ENCODE assay signal across 15 mouse cellular contexts in the genomic region with DNA sequence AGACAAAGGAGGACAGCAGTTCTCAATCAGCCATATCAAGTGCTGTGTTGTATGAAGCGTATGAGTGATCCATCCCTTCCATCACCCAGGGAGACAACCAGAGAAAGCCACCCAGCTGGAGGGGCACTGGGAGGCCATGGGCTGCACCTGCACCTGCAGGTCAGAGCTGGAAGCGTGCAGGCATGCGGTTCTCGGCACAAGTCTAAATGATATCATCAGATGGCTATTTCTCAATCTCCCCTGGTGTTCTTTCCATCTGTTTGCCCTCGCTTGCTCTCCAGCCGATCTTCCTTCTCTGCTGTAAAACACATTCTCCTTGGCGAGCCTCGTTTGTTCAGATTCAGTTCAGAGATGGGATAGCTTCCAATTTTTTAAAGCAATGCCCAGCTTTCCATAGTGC.
DNase-seq lines count a peak whose midpoint lies in the region; ATAC-seq and TF ChIP-seq lines count a peak whose summit lies in the region.
"Had no signal": no experiment of that assay in that cellular context is flagged by ENCODE, and none has a peak within 500 bp of the region (broad histone marks: within the 10 kb centered on the region; RNA-seq: fewer than 3 reads in every experiment).

No protein-coding gene starts in this region.

- intact Hi-C loops in left cerebral cortex, postnatal 36 days (cut with DNase I): no loop called here

- DNase-seq in hindbrain, postnatal 0 days (ENCODE audit: low spot score): peak; percentile 30
- no peak for DNase-seq in hindbrain, embryonic 14.5 days (ENCODE audit: low spot score)
- DNase-seq in midbrain, postnatal 0 days (ENCODE audit: low spot score): peak; percentile 21
- no peak for DNase-seq in midbrain, embryonic 10.5 days (ENCODE audit: low spot score)
- DNase-seq in cerebellum, adult 9-10 months: peak; percentile 97
- peak; percentile 47 for DNase-seq in gastrocnemius, postnatal 25 days
- no peak for DNase-seq in adrenal gland, adult 2 months
- no peak for DNase-seq in left cerebral cortex, postnatal 36 days (ENCODE audit: low spot score in 2 of 2)
- DNase-seq: heart, postnatal 36 days; kidney, adult 9 months; layer of hippocampus, postnatal 36 days had no signal

- H3K4me2 ChIP-seq in hindbrain, postnatal 0 days (ENCODE audit: low read depth, low read length): no peak overlapping the region
- H3K4me2 ChIP-seq in hindbrain, embryonic 14.5 days (replicated peaks): no peak overlapping the region
- H3K4me2 ChIP-seq in midbrain, postnatal 0 days (ENCODE audit: low read depth, low read length, poor library complexity, severe bottlenecking): no peak overlapping the region
- H3K4me2 ChIP-seq: heart, embryonic 12.5 days; limb, embryonic 13.5 days; midbrain, embryonic 15.5 days had no signal

- no peaks in the 10 kb centered on the region for H3K9me3 ChIP-seq in hindbrain, postnatal 0 days (ENCODE audit: low read length)
- no peaks in the 10 kb centered on the region for H3K9me3 ChIP-seq in hindbrain, embryonic 14.5 days (ENCODE audit: control insufficient read depth, low read length)
- no peaks in the 10 kb centered on the region for H3K9me3 ChIP-seq in midbrain, postnatal 0 days (ENCODE audit: low read length)
- no peaks in the 10 kb centered on the region for H3K9me3 ChIP-seq in midbrain, embryonic 10.5 days (replicated peaks)
- H3K9me3 ChIP-seq: heart, embryonic 12.5 days; limb, embryonic 13.5 days; midbrain, embryonic 15.5 days had no signal

- peaks cover 7% of the 10 kb centered on the region; the same call in 1 of the 2 replicates for H3K4me1 ChIP-seq in hindbrain, postnatal 0 days (ENCODE audit: insufficient read depth, low read length)
- H3K4me1 ChIP-seq in hindbrain, embryonic 14.5 days (replicated peaks; ENCODE audit: control insufficient read depth, insufficient read depth, low read length): peaks cover 27% of the 10 kb centered on the region
- H3K4me1 ChIP-seq in midbrain, postnatal 0 days (ENCODE audit: insufficient read depth, low read length): no peaks in the 10 kb centered on the region
- H3K4me1 ChIP-seq in midbrain, embryonic 10.5 days: peaks cover 28% of the 10 kb centered on the region

- 65% methylated on average over 8 of the region's 8 CpGs for WGBS in hindbrain, postnatal 0 days
- WGBS in hindbrain, embryonic 14.5 days: 71% methylated on average over 8 of the region's 8 CpGs
- 85% methylated on average over 8 of the region's 8 CpGs for WGBS in midbrain, postnatal 0 days
- WGBS in midbrain, embryonic 10.5 days: 92% methylated on average over 8 of the region's 8 CpGs

- no peak for ATAC-seq in hindbrain, postnatal 0 days
- ATAC-seq in hindbrain, embryonic 14.5 days (ENCODE audit: low FRiP score): no peak
- ATAC-seq in midbrain, postnatal 0 days (ENCODE audit: low FRiP score): no peak
- ATAC-seq: forebrain, embryonic 16.5 days; midbrain, embryonic 15.5 days had no signal

- no peaks in the 10 kb centered on the region for H3K27me3 ChIP-seq in hindbrain, postnatal 0 days (ENCODE audit: insufficient read depth, low read length)
- no peaks in the 10 kb centered on the region for H3K27me3 ChIP-seq in hindbrain, embryonic 14.5 days (ENCODE audit: control insufficient read depth, insufficient read depth, low read length)
- no peaks in the 10 kb centered on the region for H3K27me3 ChIP-seq in midbrain, postnatal 0 days (ENCODE audit: insufficient read depth, low read length)
- no peaks in the 10 kb centered on the region for H3K27me3 ChIP-seq in midbrain, embryonic 10.5 days (ENCODE audit: low read depth, poor library complexity, severe bottlenecking)
- H3K27me3 ChIP-seq: heart, embryonic 12.5 days; midbrain, embryonic 15.5 days had no signal

- no peak overlapping the region for H3K9ac ChIP-seq in hindbrain, postnatal 0 days (replicated peaks; ENCODE audit: low read length)
- no peak overlapping the region for H3K9ac ChIP-seq in hindbrain, embryonic 14.5 days
- H3K9ac ChIP-seq in midbrain, postnatal 0 days (replicated peaks; ENCODE audit: low read length, poor library complexity, severe bottlenecking): no peak overlapping the region
- H3K9ac ChIP-seq: heart, embryonic 12.5 days; limb, embryonic 13.5 days; midbrain, embryonic 15.5 days had no signal

- TF ChIP-seq CTCF in hindbrain, postnatal 0 days (IDR thresholded peaks at IDR 0.05; ENCODE audit: low read depth): peak; percentile 15; the same call in 1 of the 2 replicates
- no peak for TF ChIP-seq CTCF in midbrain, postnatal 0 days (IDR thresholded peaks at IDR 0.05)

- H3K4me3 ChIP-seq in hindbrain, postnatal 0 days (ENCODE audit: low read length): no peak overlapping the region
- H3K4me3 ChIP-seq in hindbrain, embryonic 14.5 days (replicated peaks; ENCODE audit: low read length): no peak overlapping the region
- no peak overlapping the region for H3K4me3 ChIP-seq in midbrain, postnatal 0 days (ENCODE audit: low read depth, low read length)
- no peak overlapping the region for H3K4me3 ChIP-seq in midbrain, embryonic 10.5 days
- H3K4me3 ChIP-seq: heart, embryonic 12.5 days; limb, embryonic 13.5 days; midbrain, embryonic 15.5 days had no signal

- no peaks in the 10 kb centered on the region for H3K36me3 ChIP-seq in hindbrain, postnatal 0 days (ENCODE audit: insufficient read depth, low read length)
- H3K36me3 ChIP-seq in hindbrain, embryonic 14.5 days (replicated peaks; ENCODE audit: control insufficient read depth, insufficient read depth): no peaks in the 10 kb centered on the region
- H3K36me3 ChIP-seq in midbrain, postnatal 0 days (ENCODE audit: insufficient read depth, low read length): no peaks in the 10 kb centered on the region
- H3K36me3 ChIP-seq in midbrain, embryonic 10.5 days: no peaks in the 10 kb centered on the region
- H3K36me3 ChIP-seq: heart, embryonic 12.5 days; limb, embryonic 13.5 days; midbrain, embryonic 15.5 days had no signal

- H3K27ac ChIP-seq in hindbrain, postnatal 0 days: no peak overlapping the region
- no peak overlapping the region for H3K27ac ChIP-seq in hindbrain, embryonic 14.5 days
- no peak overlapping the region for H3K27ac ChIP-seq in midbrain, postnatal 0 days (ENCODE audit: low read depth, low read length)
- H3K27ac ChIP-seq in midbrain, embryonic 10.5 days (replicated peaks): no peak overlapping the region
- H3K27ac ChIP-seq: limb, embryonic 13.5 days; midbrain, embryonic 15.5 days had no signal

Comparison
In these comparisons a context has a peak if more than half of its experiments do, and no peak if none do; other contexts are left out.
1. DNase-seq: peak in hindbrain, postnatal 0 days (single experiment), midbrain, postnatal 0 days (single experiment), cerebellum, adult 9-10 months (single experiment) and gastrocnemius, postnatal 25 days (single experiment); none in hindbrain, embryonic 14.5 days (single experiment), midbrain, embryonic 10.5 days (single experiment), adrenal gland, adult 2 months (single experiment) and left cerebral cortex, postnatal 36 days (0 of 2).